Mouse (Mus musculus) urinary bladder, postnatal 14 days (tissue): ENCODE results near the gene Pnpla8.
A peak's percentile ranks its signal among the peaks of the same experiment; 100 is the strongest.
"Not testable (repeated sequence)": the region's sequence is repeated elsewhere in the genome, so short reads cannot be mapped to it uniquely, and the experiment has no call there.

ENCODE experiments used
- DNase-seq: peaks from one replicate; pipeline ENCODE4 v3.0.0; 2021; ENCODE audit warnings: low spot score

Gene Pnpla8

DNA sequence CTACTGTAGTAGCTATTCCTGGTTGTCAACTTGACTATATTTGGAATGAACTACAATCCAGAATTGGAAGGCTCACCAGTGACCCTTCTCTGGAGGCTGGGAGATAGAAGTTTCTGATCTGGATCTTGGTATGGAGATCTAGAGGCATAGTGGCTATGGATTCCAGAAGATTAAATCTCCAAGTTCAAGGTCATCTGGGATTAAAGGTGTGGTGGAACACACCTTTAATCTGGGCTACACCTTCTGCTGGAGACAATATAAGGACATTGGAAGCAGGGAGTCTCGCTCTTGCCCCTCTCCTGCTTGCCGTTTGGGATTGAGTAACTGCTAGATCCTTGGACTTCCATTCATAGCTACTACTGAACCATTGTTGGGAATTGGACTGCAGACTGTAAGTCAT is at the start of gene Pnpla8:
Pnpla8 (plus strand) TSS at position 301 of the 400 bp plus-strand sequence.
- DNase-seq: not testable (repeated sequence)

DNA sequence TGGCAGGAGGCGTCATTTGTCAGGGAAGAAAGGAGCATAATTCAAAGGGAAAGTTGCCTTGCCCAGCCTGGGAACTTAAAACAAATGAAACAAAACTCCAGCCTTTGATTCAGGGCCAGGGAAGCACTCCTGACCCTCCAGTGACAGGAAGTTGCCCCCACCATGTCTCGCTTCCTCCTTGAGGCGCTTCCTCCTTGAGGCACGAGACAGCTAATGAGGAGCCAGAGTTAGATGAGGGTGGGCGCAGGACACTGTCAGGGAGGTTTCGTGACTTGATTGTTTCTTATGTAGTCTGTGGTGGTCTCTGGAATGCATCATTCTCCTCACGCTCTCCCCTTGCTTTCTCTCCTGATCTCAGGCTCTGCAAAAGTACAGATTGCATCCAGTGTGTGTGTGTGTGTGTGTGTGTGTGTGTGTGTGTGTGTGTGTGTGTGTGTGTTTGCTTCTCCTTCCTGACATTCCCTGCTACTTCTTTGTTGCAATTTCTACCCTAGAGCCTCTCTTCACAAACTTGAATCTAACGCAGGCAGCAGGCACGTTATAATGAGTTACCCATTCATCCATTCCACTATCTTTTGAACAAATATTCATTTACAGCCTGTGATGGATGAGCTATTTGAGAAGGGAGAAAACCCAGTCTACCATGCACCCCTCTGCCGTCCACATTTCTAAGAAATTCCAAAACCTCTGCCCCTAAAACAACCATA is 44.7 kb upstream of the Pnpla8 start:
- no peak for DNase-seq

DNA sequence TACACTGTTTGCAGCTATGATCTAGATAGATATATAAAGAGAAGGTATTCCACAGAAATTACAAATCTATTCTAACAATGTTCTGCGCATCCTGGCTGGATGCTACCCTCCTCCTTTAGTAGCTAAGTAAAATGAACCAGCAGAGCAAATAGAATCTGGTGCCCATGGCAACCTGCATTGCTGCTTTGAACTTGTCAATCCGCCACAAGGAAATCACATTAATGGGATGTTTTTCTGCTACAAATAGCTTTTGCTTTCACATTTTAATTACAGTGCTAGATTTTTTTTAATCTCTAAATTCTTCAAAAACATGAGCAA is 44.2 kb upstream of the Pnpla8 start:
- no peak for DNase-seq

DNA sequence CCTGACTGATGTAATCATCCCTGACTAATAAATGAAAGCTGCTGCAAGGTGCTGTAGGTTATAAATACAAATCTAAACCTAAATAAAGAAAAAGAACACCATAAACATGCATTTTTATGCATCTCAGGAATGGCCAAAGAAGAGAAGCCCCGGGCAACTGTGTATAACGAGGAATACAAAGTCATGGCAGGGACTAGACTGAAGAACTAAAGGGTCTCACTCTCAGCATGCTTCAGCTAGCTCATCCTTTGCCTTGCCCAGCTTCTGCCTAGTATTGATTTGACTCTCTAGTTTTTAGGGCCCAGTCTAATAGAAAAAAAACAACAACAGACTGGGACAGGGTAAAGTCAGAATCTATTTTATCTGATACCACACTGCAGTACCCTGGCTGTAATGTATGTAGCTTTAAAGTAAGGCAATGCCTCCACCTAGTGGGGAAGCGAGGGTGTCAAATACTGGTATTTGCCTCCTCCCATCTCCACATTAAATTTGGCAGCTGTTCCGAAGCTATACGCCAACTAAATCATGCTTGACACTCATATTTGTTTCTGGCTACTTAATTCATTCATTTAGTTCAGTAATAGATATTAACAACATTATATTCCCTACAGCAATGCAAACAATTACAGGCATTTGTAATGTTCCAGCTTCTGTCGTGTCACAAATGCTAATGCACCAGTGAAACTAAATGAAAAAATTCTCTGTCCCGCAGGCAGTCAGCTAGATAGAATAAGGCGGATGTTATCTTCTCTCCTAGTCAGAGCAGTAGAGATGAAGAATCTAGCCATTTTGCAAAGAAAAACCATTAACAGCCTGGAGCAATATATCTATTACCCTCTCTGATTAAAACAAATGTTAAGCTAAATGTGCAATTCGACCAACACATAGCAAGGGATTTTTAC is 39.8 kb upstream of the Pnpla8 start:
- DNase-seq: peak; percentile 14

DNA sequence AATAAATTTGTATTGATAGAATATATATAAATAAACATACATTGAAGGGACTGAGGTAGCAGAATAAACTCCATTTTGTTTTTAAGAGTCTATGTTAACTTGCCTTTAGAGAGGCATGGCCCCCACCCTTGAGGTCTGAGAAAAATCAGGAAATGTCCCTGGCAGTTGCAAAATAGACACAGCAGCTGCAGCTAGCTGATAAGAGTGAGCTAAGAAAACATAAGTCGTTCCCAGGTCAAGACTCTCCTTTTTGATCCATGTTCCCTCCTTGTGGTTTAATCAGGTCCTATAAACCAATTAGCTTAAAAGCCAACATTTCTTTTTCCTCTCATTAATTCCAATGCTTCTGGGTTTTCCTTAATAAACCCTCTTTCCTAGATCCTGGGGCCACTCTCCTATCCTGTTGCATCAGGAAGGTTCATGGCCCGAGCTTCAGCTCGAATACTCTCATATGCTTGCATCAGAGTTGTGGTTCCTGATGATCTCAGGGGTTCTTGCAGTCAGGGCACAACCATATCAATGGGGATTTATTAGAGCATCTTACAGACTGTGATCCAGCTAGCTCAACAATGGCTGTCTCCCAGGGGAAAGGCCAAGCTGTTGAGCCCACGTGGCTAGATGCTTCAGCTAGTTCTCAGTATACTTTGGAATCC is 23.2 kb upstream of the Pnpla8 start:
- no peak for DNase-seq

DNA sequence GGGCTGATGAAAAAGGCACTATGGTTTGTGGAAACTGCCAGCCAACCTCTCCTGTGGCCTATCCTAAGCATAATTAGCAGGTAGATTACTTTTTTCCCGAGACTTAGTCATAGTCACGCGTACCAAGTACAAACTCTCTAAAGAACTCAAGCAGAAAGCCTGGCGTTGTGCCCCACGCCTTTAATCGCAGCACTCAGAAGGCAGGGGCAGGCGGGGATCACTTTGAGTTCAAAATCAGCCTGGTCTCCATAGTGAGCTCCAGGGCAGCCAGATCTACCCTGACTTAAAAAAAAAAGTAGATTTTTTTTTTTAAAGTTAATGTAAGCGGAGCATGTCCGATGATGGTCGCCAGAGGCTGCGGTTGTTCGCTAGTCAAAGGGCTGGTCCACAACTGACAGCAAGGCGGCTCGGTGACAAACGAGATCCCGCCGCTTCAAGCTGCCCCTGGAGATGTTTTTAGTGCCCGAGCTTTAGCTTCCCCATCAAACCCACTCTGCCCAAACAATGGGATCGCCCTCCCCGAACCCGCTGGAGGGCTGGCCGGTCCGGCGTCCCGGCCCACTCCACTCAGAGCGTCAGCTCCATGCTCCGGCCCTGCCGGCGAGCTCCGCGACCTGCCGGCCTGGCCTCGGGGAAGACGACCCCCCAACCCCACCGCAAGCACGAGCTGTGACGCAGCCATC is 11.9 kb upstream of the Pnpla8 start:
- peak; percentile 40 for DNase-seq

DNA sequence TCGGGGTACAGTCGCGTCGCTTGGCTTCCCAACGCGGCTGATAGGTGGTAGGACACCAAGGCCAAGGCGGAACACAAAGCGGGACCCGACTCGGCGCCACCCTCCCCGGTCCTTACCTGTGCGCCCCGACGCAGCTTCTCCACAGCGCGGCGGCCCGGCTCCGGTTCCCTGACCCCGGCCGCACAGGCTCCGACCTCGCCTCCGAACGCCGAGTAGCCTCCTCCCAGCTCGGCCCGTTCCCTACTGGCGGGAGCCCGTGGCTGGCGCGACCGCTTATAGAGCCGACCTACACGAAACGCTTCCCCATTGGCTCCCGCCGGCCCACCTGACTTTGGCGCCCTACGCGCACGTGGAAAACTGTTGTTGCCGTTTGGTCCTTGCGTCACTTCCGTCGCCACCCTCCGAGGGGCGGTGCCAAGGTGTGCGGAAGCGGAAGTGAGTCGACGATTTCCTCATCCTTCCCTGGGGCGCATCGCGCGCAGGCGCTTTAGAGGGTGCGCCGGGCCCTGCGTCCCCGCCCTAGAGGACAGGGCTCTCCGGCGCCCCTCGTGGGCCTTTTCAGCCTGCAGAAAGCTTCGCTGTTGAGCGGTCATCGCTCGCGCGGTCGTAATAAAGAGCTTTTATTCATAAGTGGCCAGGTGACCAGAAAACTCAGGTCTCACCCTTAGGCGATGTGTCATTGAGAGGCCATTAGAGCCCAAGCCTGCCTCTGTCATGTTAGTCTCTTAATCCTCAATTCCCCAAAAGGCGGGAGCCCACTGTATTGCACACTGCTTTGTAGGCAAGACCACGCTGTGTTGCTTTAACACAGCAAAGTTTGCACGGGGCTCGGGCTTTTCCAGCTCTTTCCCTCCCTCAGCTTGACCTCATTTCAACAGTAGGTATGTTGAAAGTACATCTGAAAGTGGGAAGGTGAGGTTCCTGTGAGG is 11.1 kb upstream of the Pnpla8 start, which contains the start of gene Dnajb9:
Dnajb9 (minus strand) TSS at position 503 of the 929 bp plus-strand sequence.
- peak; percentile 99 for DNase-seq

DNA sequence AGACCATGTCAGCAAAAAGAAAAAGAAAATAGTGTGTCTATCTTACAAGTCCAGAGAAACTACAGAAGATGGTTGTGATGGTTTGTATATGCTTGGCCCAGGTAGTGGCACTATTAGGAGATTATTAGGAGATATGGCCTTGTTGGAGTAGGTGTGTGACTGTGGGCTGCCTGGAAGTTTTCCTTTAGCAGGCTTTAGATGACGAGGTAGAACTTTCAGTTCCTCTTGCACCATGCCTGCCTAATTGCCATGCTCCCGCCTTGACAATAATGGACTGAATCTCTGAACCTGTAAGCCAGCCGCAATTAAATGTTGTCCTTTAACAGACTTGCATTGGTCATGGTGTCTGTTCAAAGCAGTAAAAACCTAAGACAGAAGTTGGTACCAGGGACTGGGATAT is 9.6 kb upstream of the Pnpla8 start:
- no peak for DNase-seq

DNA sequence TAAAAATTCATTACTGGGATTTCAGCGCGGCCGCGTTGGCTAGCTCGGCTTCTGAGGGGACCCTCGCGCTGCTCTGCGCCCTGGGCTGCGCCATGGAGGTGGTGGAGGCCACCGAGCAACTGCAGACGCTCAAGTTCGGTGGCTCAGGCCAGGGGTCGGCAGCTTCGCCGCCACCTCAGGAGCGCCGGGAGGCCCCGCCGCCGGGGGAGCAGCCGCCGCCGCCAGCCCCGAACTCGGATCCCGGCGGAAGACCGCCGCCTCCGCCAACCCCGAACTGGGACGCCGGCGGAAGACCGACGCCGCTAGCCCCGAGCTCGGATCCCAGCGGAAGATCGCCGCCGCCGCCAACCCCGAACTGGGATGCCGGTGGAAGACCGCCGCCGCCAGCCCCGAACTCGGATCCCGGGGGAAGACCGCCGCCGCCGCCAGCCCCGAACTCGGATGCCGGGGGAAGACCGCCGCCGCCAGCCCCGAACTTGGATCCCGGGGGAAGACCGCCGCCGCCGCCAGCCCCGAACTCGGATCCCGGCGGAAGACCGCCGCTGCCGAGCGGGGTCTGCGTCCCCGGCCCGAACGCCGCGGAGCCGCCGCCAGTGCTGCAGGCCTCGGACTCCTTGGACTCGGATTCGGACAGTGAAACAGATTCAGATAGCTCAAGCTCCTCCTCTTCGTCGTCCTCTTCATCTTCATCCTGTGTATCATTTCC is 634 bp downstream of the Pnpla8 start:
- DNase-seq: peak; percentile 14

DNA sequence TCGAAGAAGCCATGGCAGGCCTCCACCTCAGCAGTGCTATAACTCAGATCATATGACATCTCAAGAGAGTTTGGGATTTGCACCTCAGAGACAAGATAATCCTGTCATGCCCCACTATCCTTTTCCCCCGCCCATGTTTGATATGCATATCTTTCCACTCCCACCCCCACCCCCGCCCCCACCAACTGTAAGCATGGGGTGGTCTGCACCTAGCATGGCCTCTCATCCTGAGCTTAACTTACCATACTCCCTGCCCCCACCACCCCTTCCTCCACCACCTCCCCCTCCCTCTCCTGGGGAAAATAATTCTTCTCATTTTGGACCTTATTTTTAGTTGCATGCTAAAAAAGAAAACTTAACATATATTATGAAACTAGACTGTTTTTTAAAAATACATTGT is 1.9 kb downstream of the Pnpla8 start:
- no peak for DNase-seq

DNA sequence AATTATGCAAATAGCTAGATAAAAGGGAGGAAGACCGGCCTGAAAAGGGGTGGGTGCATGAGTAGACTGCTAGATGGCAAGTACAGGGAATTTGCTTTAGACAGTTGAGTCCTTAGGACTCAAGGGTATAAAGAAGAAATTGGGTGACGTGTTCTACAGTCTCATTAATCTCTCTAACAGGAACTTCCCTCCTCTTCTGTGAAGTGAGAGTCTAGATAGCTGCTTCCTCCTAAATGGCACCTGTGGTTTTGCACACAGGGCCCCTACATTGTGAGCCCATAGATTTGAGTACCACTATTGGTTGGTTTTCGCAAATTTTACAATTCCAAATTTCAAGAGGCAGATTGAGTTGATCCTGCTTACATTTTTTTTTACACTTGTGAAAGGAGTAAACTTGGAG is 3.5 kb downstream of the Pnpla8 start:
- no peak for DNase-seq

DNA sequence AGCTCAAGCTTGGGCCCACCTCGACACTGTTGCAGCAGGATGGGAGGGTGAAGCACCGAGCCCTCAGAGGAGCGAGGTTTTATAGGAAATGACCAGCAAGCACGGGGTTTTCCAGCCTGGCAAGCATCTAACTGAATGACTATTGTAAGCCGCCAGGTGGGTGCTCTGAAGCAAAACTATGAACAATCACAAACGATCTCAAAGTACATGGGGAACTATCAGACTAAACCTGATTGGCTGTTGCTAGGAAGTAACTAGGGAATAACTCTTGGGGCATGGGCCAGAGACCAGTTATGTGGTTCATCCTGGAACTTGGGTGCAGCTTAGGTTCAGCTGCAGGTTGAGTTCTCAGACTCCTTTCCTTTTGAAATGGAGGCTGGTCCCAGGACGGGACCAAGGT is 19.9 kb downstream of the Pnpla8 start:
- DNase-seq: no peak

DNA sequence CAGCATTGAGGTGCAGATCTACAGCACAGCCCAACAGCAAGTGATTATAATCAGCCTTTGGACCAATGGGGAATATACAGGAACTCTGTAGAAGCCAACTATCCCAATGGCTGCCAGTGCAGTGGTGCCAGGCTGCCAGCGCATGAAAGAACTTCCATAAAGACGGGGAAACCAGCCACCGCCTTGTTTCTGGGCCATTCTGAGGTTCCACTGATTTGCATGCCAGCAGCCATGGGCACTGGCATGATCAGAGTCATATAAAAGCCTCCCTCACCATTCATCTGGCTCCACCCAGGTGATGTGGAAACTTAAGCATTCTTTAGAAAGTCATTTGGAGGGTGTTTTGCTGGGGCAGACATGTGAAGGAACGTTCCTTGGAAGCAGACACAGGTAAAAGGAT is 21.2 kb downstream of the Pnpla8 start:
- DNase-seq: no peak

DNA sequence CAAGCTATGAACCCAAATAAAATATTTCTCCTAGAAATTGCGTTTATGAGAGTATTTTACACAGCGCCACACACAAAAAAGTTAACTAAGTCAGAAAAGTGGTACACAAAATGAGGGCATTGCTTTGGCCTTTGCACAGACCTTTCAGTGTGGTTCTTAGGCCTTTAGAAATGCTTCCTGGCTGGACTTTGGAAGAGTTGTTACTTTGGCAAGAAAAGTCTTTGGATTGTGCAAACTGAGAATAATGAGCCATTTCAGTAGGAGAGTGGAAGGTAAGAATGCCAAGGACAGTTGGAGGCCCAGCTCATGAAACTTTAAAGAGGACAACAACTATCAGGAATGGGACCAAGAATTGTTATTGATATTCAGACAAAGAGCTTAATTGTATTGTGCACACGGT is 24.6 kb downstream of the Pnpla8 start:
- no peak for DNase-seq

DNA sequence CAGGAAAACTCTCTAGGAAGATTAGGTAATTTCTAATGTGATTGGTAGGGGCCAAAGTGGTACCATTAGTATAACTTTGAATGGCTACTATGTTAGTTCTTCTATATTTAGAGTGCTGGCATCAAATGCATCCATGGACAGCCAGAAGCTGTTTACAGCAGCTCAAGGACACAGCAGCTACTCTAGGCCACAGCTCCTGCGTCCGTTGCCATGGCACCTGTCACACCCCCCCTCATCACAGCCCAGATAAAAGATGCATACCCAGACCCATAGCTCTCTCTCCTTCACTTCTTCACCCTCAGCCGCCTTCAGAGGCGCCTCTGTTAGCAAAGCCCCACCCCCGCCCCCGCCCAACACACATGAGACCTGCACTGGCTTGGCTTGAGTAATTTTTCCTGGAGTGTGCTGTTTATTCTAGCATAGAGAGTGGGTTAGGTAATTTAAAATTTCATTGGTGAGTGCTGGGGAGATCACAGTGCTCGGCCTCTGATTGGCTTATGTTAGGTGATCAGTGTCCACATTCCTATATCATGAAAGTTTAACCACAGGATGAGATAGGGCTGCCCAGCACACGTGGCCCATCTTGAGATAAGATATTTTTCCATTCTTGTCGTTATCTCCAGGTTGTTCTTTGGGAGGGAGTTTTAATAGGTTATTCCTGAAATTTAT is 27.3 kb downstream of the Pnpla8 start:
- no peak for DNase-seq

DNA sequence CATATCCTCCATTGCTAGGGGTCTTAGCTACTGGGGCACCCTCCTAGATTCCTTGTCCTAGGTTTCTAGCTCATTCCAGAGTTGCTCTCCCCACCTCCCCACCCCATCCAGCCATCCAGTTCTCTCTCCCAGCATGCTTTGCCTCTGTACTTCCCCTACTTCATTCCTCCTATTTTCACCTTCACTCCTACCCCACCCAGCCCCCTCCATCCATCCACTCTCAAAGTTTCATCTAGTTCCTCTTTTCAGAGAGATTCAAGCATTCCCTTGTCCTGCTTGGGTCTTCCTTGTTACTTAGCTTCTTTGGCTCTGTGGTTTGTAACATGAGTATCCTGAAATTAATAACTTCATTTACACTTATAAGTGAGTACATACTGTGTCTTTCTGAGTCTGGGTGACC is 41.4 kb downstream of the Pnpla8 start:
- DNase-seq: no peak

DNA sequence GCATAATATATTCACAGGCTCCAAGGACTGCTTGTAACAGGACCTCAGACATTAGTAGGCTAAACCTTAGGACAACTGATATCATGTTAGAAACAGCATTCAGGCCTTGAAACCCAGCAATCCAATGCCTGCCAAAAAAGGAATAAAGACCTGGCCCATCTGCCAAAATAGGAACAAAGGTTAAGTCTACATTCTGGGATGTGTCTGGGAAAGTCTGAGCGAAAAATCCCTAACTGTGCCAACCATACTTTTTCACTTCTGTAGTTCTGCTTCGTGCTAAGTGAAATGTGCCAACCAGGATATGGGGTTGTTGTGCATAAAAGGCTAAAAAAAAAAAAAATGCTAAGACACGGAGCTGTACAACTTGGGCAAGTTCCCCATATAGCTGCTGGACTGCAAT is 44.5 kb downstream of the Pnpla8 start:
- no peak for DNase-seq

DNA sequence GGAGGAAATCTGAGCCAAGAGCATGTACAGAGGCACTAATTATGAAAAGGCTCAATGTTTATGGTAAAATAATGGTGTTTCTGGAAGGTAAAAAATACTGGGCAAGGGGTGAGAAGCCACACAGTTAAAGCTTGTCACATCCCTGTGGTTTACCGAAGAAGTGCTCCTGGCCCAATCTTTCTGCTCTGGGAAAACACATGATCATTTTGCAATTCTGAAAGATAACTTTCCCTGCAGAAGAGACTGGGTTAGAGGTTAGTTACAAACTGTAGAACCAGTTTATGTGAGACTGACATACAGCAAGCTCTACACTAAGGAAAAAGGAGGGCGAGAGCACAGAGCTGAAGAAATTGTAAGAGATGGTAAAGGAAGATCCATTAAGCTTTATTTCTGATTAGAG is 46.0 kb downstream of the Pnpla8 start:
- no peak for DNase-seq

DNA sequence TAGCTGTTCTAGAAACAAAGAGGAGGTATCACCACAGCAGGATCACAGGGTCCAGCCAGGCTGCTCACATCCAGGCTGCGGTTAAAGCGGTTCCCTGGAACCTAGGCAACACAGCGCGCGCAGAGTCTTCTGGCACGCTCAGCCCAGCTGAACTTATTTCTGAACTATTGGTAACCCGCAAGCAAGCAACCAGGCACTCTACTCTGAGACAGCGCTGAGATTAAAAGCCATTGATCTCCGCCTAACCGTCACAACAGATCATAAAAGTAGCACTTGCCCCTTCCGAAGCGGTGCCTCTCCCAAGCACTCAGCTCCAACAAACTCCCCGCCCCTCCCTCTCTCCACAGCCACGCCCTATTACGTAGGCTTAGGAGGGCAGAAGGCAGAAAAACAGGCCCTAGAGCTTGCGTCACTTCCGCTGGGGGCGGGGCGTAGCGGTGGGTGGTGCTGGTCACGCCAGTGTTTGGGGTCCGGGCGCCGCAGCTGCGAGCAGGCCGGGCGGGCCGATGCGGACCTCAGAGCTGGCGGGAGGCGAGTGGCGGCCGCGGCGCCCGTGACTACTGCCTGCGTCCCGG is 47.6 kb downstream of the Pnpla8 start:
- peak; percentile 100 for DNase-seq
